Mouse (Mus musculus): Measurements from ENCODE around the gene Cbr1.
"Not testable (repeated sequence)": the region's sequence is repeated elsewhere in the genome, so short reads cannot be mapped to it uniquely, and the experiment has no call there.

Gene Cbr1

DNA sequence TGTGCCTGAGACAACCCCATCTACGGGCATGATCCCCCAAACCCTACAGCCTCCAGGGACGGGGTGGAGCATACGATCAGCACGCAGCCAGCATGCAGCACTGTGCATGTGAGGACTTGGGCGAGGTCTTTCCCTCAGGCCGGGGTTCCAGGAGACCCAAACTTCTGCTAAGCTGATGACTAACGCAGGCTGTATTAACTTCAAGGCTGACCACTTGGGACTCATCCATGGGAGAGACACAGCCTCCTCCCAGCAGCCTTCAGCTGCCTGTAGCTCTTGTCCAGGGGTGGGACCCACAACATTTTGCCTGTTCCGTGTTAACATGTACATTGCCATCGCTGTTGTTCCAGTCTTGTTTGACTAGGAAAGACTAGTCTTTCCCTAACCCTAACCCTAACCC, 8.1 kb upstream of the Cbr1 start:
- no peak for DNase-seq (ENCODE audit: low spot score)

DNA sequence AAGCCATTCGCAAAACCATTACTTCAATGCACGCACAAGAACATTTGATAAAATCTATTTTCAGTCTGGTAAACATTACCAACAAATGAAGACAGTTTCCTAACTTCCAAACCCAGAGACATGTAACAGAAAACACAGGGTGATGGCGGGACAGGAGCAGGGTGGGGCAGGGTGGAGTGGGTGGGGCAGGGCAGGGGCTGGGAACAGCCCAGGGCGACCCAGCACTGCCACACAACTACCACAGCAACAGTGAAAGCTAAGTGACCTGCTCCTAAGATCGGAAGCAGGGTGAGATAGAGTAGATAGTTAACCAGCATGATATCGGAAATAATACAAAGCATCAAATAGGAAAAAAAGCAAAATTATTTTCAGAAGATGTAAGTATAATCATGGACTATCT, 6.2 kb upstream of the Cbr1 start:
- DNase-seq (ENCODE audit: low spot score): no peak

DNA sequence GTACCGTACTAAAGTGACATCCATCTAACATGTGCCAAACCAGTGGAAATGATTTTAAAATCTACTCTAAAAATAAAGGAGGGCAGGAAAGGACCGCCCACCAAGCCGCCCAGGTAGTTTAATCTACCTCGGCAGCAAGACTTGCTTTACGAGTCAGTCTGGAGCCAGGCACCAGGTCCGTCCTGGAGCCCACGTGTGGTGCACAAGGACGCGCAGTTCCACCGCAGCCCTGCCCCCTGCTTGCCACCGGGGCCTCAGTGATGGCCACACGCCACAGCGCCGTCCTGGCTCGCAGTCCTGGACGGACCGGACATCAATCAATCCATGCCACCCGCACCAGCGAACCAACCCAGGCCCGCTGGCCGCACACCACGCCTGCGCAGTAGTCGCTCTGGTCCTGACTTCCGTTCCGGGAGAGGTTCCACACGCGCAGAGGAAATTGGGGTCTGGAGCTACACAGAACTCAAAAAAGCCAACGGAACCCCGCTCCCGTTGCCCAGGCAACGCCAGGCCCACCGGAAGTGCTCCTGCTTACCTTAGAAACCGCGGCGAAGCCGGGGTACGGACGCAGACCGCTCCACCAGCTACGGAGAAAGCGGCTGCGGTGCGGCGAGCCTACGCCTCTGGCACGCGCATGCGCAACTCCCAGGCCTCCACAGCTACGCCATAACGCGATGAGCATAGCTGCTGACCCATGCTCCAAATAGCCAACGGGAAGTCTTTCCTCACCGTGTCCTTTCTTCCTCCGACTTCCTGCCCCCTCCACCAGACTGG, 2.0 kb upstream of the Cbr1 start, which contains the start of gene Setd4:
Gene Setd4 (minus strand): TSS at position 625 of the 774 bp plus-strand sequence.
- peak; percentile 92 for DNase-seq (ENCODE audit: low spot score)

DNA sequence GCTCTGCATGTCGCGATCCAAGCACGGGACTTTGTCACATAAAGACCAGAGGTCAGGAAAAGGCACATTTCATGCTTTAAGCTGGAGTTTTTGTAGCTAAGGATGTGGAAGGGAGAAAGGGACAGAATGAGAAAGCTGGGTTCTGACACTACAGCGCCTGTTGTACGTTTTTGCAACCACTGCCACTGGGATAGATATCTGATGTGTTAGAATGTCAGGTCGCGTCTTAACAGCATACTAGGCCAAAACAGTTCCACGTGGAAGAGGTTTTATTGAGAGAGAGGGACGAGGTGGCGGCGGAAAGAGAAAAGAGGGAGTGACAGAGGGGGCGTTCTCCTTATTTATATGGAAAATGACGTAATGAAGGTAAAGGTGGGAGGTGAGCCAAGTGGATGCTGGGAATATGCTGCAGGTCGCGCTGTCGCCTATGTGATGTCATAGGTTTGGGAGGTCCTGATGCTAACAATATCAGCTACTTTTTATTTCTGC, 1.1 kb upstream of the Cbr1 start:
- no peak for DNase-seq (ENCODE audit: low spot score)

DNA sequence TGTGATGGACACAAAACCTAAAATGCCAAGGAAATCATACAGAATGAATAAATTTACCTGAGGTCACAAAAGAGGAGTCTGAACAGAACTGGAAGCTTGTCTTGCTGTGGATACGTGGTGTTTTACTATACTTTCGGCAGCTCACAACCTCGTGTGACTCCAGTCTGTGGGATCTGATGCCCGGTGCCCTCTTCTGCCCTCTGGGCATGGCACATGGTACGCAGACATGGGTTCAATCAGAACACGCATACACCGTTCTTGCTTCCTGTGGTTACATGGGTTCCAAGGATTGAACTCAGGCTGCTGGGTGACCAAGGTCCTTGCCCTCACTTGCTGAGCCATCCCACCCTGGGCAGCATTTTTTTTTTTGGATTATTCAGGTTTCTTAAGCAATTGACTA, 493 bp downstream of the Cbr1 start:
- no peak for DNase-seq (ENCODE audit: low spot score)

DNA sequence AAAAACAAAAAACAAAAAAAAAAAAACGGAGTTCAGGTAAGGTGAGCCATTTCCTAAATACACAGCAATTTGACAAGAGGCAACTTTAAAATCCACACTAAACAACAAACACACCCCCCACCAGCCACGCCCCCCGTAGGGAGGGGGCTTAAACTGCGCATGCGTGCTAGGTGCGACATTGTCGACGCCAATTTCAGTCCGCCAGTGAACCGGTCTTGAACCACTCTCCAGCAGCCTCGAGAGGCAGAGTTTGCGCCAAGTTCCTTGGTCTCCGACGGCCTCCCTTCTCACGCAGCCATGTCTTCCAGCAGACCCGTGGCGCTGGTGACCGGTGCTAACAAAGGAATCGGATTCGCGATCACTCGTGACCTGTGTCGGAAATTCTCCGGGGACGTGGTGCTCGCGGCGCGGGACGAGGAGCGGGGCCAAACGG, 2.0 kb downstream of the Cbr1 start:
- peak; percentile 86 for DNase-seq (ENCODE audit: low spot score)

DNA sequence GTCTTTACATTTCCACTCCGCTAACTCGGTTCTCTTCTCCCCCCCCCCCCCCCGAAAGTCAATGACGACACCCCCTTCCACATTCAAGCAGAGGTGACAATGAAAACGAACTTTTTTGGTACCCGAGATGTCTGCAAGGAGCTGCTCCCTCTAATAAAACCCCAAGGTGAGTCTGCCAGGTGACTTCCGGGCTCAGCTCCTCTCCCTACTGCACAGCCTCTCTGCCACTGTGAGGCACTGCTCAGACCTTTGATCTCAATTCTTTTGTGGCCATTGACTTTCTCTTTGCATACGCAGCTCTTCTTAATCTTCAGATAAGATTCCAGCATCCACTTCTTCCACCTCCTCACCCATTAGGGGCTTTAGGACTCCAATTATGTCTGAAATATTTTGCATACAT, 3.1 kb downstream of the Cbr1 start:
- DNase-seq (ENCODE audit: low spot score): no peak

DNA sequence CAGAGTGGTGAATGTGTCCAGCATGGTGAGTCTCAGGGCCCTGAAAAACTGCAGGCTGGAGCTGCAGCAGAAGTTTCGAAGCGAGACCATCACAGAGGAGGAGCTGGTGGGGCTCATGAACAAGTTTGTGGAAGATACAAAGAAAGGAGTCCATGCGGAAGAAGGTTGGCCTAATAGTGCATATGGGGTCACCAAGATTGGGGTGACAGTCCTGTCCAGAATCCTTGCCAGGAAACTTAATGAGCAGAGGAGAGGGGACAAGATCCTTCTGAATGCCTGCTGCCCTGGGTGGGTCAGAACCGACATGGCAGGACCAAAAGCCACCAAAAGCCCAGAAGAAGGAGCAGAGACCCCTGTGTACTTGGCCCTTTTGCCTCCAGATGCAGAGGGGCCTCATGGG, 4.1 kb downstream of the Cbr1 start:
- DNase-seq (ENCODE audit: low spot score): no peak

DNA sequence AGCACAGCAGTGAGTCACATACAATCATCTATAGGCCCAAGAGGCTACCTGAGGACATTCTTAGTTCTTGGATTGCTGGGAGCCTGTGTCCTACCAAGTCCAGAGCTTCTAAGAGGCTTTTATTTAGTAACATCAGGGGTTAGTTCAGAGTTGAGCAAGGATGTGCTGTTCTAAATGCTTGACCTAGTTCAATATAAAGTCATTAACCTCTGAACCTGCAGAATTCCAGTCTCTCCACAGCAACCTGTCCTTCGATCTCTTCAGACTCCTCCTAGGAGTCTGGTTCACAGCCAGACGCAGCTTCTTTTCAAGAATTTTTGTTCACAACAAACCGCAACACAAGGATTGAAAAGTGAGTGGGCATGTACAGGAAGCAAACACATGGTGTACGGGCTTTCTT, 5.3 kb downstream of the Cbr1 start:
- no peak for DNase-seq (ENCODE audit: low spot score)

DNA sequence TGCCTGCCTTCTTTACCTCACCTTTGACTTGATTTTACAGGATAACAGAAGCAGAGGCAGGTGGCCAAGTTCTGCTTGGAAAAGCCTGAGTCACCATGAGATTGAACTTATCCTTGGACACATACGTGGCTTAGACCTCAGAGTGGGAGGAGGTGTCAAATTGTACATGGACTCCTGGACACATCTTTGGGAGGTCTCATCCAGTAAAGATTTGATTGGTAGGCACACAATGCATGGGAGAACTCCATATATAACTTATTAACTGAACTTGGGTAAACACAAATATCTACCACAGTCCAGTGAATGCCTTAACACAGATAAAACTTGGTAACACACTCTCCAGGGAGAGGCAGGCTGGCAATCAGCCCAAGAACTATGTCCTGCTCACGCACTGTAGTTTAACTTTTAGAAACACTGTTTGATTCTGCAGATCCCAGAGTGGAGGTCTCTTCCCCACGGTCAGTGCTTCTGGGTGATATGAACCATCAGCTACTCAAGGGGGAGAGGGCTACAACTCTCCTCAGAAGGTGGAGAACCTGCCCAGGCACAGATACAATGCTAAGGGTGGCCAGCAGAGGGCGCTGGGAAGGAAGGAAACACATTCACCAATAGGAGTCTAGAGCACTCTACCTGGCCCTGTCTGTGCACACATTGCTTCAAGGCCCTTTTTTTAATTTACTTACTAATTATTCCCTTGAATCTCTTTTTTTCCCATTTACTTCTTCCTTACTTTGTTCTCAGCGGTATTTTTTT, 9.6 kb downstream of the Cbr1 start:
- peak; percentile 82 for DNase-seq (ENCODE audit: low spot score)

DNA sequence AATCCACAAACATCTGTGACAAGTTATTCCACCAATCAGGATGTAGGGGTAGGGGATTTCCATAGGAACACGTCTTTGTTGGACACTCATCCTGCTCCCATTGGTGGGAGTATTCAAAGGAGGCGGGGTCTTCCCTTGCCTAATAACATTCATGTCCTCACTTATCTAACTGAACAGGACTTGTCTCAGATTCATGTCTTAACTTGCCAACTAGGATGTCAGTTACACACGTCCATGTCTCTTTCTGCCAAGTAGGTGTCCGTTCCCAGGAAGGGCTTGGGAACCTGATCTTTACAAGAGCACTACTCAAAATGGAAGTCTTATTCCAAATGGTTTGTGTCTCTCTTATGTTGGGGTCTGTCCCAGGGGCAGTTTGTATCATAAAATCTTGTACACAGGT, 18.1 kb downstream of the Cbr1 start:
- not testable (repeated sequence) for DNase-seq (ENCODE audit: low spot score)

DNA sequence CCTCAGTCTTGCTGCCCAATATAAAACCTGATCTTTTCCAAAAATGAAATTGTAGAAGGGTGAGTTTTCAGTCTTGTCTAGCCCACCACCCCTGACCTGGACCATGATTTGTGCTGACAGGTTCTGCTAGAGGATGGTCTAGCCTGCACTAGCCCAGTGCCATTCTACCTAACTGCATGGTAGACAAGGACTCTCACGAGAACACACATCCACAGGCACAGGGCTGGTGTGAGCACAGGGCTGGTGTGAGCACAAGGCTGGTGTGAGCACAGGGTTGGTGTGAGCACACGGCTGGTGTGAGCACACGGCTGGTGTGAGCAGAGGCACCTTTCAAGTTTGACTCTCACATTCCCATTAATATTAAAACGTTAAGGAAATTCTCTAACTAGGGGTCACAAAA, 19.0 kb downstream of the Cbr1 start:
- no peak for DNase-seq (ENCODE audit: low spot score)

DNA sequence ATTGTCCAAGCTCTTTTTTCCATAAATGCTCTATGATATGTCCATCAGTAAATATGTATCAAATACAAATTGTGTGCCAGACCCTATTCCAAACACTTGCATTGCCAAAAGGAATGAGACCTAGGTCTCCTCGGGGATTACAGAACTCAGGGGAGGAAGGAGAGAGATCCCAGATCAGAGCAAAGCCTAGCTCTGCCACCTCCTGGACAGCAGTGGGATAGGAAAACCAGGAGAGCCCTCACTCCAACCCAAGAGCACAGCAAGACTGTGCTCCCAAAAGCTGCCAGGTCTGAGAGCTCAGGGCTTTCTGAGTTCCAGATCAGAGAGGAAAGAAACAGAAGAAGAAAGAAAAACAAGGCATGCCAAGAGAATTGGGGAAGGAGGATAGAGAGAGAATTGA, 21.1 kb downstream of the Cbr1 start:
- DNase-seq (ENCODE audit: low spot score): peak; percentile 33

DNA sequence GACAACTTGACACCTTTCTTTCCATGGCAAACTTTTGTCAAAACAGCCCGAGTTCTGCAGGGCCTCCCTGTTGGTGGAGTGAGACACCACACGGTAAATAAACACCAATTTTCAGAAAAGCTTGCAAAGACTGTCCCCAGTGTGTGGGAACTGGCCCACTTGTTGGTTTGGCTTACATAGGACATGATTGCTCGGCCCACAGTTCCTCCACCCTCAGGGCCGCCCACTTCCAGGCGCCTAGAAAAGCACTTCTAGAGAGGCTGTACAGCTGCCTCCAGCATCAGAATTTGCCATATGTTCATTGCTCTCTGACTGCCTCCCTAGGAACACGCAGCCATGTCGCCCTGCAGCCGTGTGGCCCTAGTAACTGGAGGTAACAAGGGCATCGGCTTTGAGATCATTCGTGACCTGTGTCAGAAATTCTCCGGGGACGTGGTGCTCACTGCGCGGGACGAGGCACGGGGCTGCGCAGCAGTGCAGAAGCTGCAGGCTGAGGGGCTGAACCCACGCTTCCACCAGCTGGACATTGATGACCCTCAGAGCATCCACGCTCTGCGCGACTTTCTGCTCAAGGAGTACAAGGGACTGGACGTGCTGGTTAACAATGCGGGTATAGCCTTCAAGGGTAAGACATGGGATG, 22.2 kb downstream of the Cbr1 start, which contains the start of gene Gm5678:
Gene Gm5678 (plus strand): TSS at position 337 of the 640 bp plus-strand sequence.
- DNase-seq (ENCODE audit: low spot score): no peak

DNA sequence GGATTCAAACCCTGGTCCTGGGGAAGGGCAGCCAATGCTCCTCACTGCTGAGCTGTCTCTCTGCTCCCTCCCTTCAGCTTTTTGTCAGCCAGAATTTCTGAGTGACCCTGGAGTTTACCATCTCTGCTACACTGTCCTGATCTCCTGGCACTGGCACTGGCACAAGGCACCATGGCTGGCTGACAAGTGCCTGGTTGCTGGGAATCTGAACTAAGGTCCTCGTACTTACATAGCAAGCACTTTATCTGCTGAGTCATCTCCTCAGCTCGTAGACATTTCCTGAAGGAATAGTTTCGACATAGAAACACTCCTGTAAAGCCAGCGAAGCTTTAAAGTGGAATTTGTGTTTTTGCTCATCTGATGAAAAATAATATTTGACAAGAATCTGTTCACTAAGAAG, 38.4 kb downstream of the Cbr1 start:
- DNase-seq (ENCODE audit: low spot score): no peak

DNA sequence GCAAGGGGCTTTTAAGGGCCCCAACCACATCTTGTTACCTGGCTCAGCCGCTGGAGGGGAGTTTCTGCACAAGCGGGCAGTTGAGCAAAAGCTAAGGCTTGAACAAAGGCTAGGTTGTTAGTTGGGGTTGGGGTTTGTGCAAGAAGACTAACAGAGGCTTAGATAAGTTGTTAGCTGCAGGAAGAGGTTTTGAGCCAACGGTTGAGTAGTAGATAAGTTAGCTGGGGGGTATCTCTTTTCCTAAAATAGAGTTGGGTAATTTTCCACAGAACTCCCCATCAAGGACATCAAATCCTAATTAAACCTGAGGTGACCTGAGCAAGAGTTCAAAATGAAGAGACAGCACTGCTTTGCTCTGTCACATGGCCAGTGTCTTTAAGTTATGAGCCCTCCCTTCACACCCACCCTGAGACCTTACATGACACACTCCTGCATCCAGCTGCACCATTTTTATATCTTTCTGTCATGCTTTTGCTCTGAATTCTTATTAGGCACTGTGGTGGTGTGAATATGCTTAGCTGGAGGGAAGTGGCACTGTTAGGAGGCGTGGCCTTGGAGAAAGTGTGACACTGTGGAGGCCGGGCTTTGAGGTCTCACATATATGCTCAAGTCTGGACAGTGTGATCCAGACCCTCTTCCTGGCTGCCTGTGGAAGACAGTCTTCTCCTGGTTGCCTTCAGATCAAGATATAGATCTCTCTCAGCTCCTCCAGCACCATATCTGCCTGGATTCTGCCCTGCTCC, 43.0 kb downstream of the Cbr1 start:
- no peak for DNase-seq (ENCODE audit: low spot score)
